Mouse (Mus musculus) liver, adult 2 months (tissue): ENCODE data around the gene Sh3d21. TPM values are rescaled to one million over a fixed set of nuclear protein-coding genes. Genes with fewer than 3 reads are reported as not detected.

Experiments used
- DNase-seq: peaks from one replicate; pipeline ENCODE4 v3.0.0-alpha.2; 2011; ENCODE audit warnings: low read depth, low spot score; ENCODE audit errors: extremely low read depth
- H3K27ac ChIP-seq: fragments of 200-500 bp; replicated peaks from 2 replicates; pipeline ENCODE4 v1.5.1; 2012; ENCODE audit warnings: low read depth, mild to moderate bottlenecking, control low read depth, inconsistent platforms, low read length; ENCODE audit not compliant: insufficient read depth
- H3K27me3 ChIP-seq: fragments of 200-500 bp; 2 replicates; pipeline ENCODE4 v1.6.1; 2012; ENCODE audit warnings: mild to moderate bottlenecking, moderate library complexity, low read length, inconsistent platforms; ENCODE audit not compliant: control insufficient read depth, insufficient read depth
- H3K36me3 ChIP-seq: fragments of 200-500 bp; 2 replicates; pipeline ENCODE4 v1.6.1; 2012; ENCODE audit warnings: low read length, inconsistent platforms; ENCODE audit not compliant: control insufficient read depth, insufficient read depth
- H3K4me1 ChIP-seq: fragments of 200-500 bp; 2 replicates; pipeline ENCODE4 v1.6.1; 2011; ENCODE audit warnings: low read length; ENCODE audit not compliant: control insufficient read depth, insufficient read depth
- H3K4me3 ChIP-seq: fragments of 200-500 bp; 2 replicates; pipeline ENCODE4 v1.5.1; 2011; ENCODE audit warnings: low read depth, mild to moderate bottlenecking, control low read depth, low read length, moderate library complexity; ENCODE audit not compliant: insufficient read depth
- H3K79me2 ChIP-seq: fragments of 200-500 bp; 2 replicates; pipeline ENCODE4 v1.6.1; 2012; ENCODE audit warnings: inconsistent platforms, mild to moderate bottlenecking, low read length, moderate library complexity; ENCODE audit not compliant: control insufficient read depth, insufficient read depth
- H3K9ac ChIP-seq: fragments of 200-500 bp; 2 replicates; pipeline ENCODE4 v1.6.1; 2012; ENCODE audit warnings: low read depth, mild to moderate bottlenecking, control low read depth, inconsistent platforms, low read length
- CTCF ChIP-seq: fragments of 200-500 bp; IDR thresholded peaks from 2 replicates; pipeline ENCODE4 v1.5.1; 2011; ENCODE audit warnings: low read depth, low read length, control low read depth
- POLR2A ChIP-seq: fragments of 200-500 bp; IDR thresholded peaks from 2 replicates; pipeline ENCODE4 v1.6.1; 2011; ENCODE audit warnings: low read length, control low read depth; ENCODE audit not compliant: insufficient read depth; ENCODE audit errors: extremely low read depth
- WGBS: fragments of 180-500 bp; shearing (Covaris S2); methylation state at CpG from one replicate; pipeline ENCODE4 v1.1.7; 2018; 5-methylcytosine and 5-hydroxymethylcytosine counted together
- polyA plus RNA-seq: library from polyadenylated mRNA; depleted of rRNA; stranded (reverse); fragments of >200 nt; gene quantifications from 2 replicates; pipeline ENCODE4 v1.2.3, GENCODE M21; 2012
- total RNA-seq: library from RNA; depleted of rRNA; stranded (reverse); fragments of >200 nt; gene quantifications from 2 replicates; pipeline ENCODE4 v1.2.3, GENCODE M21; 2014

The Sh3d21 gene
- total and polyA plus RNA-seq, 2 experiments = 0.55 to 0.65 TPM

- Histone ChIP-seq H3K4me3 (no peak overlapping the region), H3K4me1 (peaks cover 16% of the 10 kb centered on the region), H3K27ac (no peak overlapping the region), H3K36me3 (peaks cover 14% of the 10 kb centered on the region; the same call in 1 of the 2 replicates), H3K9ac (no peak overlapping the region), H3K79me2 (peaks cover 31% of the 10 kb centered on the region; the same call in 1 of the 2 replicates), H3K27me3 (no peaks in the 10 kb centered on the region)
- 57% methylated on average over 2 of the region's 2 CpGs for WGBS
- DNase-seq = no peak
- TF ChIP-seq CTCF (no peak), POLR2A (no peak)
Observed at GRCm38 (mm10) chr4:126120506-126120905, 42.8 kb downstream of the Sh3d21 start.

- WGBS = 68% methylated on average over 5 of the region's 5 CpGs
- H3K27ac ChIP-seq = no peak overlapping the region
- H3K79me2 ChIP-seq = peaks cover 32% of the 10 kb centered on the region; the same call in 1 of the 2 replicates
- no peaks in the 10 kb centered on the region for H3K27me3 ChIP-seq
- TF ChIP-seq CTCF (no peak), POLR2A (no peak)
- no peak overlapping the region for H3K4me3 ChIP-seq
- peaks cover 20% of the 10 kb centered on the region for H3K4me1 ChIP-seq
- H3K9ac ChIP-seq = no peak overlapping the region
- peaks cover 12% of the 10 kb centered on the region; the same call in 1 of the 2 replicates for H3K36me3 ChIP-seq
- DNase-seq = peak; percentile 67
Observed at GRCm38 (mm10) chr4:126120052-126120451, 43.2 kb downstream of the Sh3d21 start.

- peak; percentile 40 for DNase-seq
- 48% methylated on average over 1 of the region's 1 CpGs for WGBS
- peaks cover 7% of the 10 kb centered on the region; the same call in 1 of the 2 replicates for H3K36me3 ChIP-seq
Observed at GRCm38 (mm10) chr4:126119051-126119450, 44.2 kb downstream of the Sh3d21 start.

GRCm38 (mm10) chr4:126118651-126119050, 44.6 kb downstream of the Sh3d21 start:
- Histone ChIP-seq H3K4me1 (peaks cover 30% of the 10 kb centered on the region), H3K36me3 (peaks cover 3% of the 10 kb centered on the region; the same call in 1 of the 2 replicates), H3K27me3 (no peaks in the 10 kb centered on the region), H3K9ac (no peak overlapping the region), H3K27ac (no peak overlapping the region), H3K79me2 (peaks cover 37% of the 10 kb centered on the region; the same call in 1 of the 2 replicates), H3K4me3 (no peak overlapping the region)
- DNase-seq = no peak
- 92% methylated on average over 4 of the region's 4 CpGs for WGBS
- TF ChIP-seq CTCF (no peak), POLR2A (no peak)

More at GRCm38 (mm10) chr4:126119051-126119450, 44.2 kb downstream of the Sh3d21 start:
- TF ChIP-seq POLR2A (no peak), CTCF (no peak)
- peaks cover 37% of the 10 kb centered on the region; the same call in 1 of the 2 replicates for H3K79me2 ChIP-seq
- H3K27ac ChIP-seq = no peak overlapping the region
- H3K4me3 ChIP-seq = no peak overlapping the region
- no peak overlapping the region for H3K9ac ChIP-seq
- H3K4me1 ChIP-seq = peaks cover 27% of the 10 kb centered on the region
- no peaks in the 10 kb centered on the region for H3K27me3 ChIP-seq

- no peak overlapping the region for H3K4me3 ChIP-seq
- H3K9ac ChIP-seq = no peak overlapping the region
- DNase-seq = peak; percentile 74
Observed at GRCm38 (mm10) chr4:126117116-126117515, 46.2 kb downstream of the Sh3d21 start.

GRCm38 (mm10) chr4:126115871-126116521, 47.3 kb downstream of the Sh3d21 start:
- TF ChIP-seq POLR2A = no peak
- TF ChIP-seq CTCF = no peak
- Histone ChIP-seq H3K4me1 (peaks cover 40% of the 10 kb centered on the region), H3K4me3 (no peak overlapping the region), H3K27me3 (no peaks in the 10 kb centered on the region), H3K27ac (peak overlapping the region; percentile 81), H3K36me3 (0 out of 2 replicates have a peak, but pooled peaks cover 1% of the 10 kb centered on the region), H3K79me2 (peaks cover 42% of the 10 kb centered on the region; the same call in 1 of the 2 replicates), H3K9ac (peak overlapping the region; percentile 6; the same call in 1 of the 2 replicates)
- 52% methylated on average over 6 of the region's 6 CpGs for WGBS
- peak; percentile 63 for DNase-seq

More at GRCm38 (mm10) chr4:126117116-126117515, 46.2 kb downstream of the Sh3d21 start:
- Histone ChIP-seq H3K27ac (no peak overlapping the region), H3K79me2 (peaks cover 33% of the 10 kb centered on the region; the same call in 1 of the 2 replicates), H3K4me1 (peaks cover 40% of the 10 kb centered on the region), H3K36me3 (0 out of 2 replicates have a peak, but pooled peaks cover 1% of the 10 kb centered on the region), H3K27me3 (no peaks in the 10 kb centered on the region)
- TF ChIP-seq POLR2A (no peak), CTCF (no peak)
- WGBS = 70% methylated on average over 8 of the region's 8 CpGs
